Mouse (Mus musculus) right cerebral cortex, postnatal 4 days (tissue): ENCODE measurements around the gene Alpk1.
A peak's percentile ranks its signal among the peaks of the same experiment; 100 is the strongest.

Experiments used
- DNase-seq: peaks from one replicate; pipeline ENCODE4 v3.0.0-alpha.2; 2022

Gene Alpk1

DNA sequence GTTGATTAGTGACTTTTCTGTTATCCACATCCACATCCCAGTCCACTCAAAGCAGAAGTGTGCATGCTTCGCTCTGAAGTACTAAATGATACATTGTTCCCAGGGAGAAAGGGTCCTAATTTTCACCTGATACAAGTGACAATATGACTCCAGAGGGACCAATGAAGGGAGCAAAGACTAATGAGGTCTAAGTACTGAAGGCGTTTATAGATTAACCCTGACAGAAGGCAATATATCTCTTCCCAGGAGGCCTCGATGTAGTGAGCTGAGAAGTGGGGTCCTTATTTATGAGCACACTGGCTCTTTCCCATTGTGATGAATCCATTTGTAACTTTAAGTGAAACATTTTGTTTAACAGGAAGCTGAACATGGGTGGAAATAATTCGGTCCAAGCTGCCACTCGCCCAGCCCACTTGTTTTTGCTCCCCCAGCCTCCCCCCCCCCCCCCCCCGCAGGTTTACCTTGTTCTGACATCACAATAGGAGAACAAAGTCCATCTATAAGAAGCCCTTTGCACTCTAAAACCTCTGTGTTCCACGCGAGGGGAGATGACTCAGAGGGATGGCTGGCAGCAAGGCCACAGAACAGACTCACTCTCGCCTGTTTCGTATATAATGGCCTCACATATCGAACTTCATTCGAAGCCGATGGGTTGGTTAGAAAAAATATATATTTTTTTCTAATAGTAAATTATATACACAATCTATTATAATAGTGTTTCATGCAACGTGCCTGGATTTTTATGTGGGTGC is 36.5 kb downstream of the Alpk1 start:
- no peak for DNase-seq

DNA sequence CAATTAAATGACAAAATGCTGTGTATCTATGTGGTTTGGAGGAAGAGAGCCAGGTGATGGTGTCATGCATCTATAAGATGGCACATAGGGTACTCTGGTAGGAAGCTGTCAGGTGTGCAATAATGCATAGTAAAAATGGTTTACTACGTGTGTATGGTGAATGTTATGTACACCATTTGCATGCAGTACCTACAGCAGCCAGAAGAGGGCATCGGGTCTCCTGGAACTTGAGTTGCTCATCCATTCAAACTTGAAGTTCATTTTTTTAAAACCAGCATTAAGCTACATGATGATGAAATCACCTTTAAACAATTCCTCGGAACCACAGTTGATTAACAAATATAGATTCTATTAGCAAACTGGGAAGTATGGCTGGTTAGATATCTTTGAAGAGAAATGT is 38.9 kb downstream of the Alpk1 start:
- no peak for DNase-seq

DNA sequence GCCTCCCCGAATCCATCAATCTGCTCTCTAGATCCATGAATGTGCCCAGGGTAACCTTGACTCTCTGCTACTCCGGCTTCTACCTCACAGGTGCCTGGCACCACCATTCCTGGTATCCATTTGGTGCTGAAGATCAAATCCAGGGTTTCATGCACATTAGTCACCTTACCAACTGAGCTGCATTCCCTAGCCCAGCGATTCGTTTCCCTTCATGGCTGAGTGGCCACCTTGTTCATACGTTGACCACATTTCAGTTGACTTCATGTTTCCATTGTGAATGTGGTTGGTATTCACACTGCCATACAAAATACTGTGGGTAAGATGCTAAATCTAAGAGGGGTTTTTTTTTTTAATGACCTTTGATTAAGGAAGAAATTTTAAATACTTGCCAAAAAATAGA is 42.5 kb downstream of the Alpk1 start:
- no peak for DNase-seq

DNA sequence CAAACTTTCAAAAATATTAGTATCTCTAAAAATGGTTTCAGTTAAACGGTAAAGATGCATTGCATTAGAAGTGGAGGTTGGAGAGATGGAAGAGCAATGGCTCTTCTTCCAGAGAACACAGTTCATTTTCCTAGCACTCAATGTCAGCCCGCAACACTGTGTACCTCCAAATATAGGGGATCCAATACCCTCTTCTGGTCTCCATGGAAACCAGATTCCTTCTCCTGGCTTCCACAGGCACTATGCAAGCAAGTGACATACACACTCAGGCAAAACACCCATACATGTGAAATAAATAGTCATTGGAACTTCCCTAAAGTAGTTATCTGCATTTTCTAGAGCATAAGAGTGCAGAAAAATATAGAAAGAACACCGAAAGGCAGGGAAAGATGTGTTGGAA is 44.9 kb downstream of the Alpk1 start:
- no peak for DNase-seq

DNA sequence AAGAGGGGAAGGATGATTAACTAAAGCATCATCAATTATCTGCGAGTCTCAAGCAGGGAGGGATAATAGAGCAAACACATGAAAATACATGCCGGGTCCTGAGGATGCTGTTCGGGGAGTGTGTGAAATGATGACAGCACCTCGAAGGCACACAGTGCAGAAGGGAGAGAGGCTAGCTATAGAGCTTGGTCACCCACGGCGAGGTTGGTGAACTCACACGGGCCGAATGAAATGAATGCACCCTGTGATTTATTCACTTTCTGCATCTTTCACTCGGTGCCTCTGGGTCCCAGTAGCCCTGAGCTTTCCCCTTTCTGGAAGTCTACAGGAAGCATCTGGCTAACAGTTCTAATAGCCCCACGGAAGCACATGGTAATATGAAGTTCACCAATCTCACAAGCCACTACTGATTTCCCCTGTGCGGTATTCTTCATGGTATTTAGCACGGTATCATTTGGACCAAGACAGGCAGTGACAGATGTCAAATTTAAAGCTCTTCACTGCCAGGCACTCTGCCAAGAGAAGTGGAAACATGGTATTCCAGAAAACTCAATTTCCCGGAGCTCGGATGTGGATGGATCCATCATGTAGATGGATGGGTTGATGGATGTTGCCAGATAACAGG is 50.7 kb downstream of the Alpk1 start:
- DNase-seq, result no peak

DNA sequence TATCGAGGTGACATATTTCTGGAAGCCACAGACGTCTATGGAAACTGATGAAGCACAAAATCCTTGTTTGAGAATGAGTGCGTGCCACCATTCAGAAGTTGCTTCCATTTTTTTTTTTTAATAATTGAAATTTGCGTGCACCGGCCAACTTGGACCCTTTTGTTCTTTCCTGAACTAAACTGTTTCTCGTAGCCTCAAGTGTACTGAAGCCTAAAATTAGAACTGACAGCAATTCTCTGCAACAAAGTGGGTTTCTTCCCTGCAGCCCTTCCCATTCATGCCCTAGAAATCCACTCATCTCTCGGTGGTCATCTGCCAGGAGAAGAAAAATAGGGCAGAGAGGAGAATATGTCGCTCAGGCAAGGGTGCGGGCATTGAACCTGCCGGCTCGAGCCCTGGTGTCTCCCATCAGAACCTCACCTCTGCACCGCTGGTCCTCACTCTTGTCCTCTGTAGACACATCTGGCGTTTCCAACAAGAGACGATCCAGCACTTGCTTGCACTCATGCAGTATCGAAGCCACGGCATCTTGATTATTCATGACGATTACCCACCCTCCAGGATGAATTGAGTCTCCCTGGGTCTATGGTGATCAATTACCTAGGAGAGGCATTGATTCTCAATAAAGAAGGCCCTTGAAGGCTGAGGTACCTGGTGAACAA is 51.3 kb downstream of the Alpk1 start:
- DNase-seq, result no peak

DNA sequence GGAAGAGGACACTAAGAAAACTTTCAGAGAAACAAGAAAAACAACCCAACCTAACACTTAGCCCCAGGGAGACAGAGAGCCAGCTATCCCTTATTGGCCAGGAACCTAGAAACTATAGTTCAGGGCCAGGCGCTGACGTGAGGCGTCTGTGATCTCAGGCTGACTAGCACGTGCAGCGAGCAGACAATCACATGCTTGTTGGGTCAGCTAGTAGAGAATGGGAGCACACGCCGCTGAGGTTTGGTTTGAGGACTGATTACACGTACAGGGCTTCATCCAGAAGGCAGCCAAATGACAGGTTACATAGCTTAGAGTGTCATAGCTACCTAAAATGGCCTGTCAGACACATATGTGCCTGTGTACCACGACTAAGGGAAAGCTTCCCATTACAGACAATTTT is 52.3 kb downstream of the Alpk1 start:
- no peak for DNase-seq

DNA sequence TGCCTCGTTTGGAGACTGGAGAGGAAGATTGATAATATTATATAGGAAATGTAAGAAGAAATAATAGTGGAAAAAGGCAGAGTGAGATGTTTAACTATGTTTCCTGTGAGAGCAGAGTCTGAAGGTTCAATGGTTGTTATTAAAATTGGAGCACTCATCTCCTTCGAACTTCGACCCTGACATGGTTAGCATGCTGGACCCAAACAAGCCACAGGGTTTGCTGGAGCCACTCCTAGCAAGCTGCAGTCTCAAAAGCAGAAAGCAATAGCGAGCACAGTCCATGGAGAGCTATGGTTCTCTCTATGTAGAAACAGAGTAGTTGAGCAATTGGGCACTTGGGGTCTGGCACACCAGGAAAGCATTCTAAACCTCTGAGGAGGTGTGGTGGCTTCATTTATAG is 59.4 kb downstream of the Alpk1 start:
- DNase-seq, result no peak

DNA sequence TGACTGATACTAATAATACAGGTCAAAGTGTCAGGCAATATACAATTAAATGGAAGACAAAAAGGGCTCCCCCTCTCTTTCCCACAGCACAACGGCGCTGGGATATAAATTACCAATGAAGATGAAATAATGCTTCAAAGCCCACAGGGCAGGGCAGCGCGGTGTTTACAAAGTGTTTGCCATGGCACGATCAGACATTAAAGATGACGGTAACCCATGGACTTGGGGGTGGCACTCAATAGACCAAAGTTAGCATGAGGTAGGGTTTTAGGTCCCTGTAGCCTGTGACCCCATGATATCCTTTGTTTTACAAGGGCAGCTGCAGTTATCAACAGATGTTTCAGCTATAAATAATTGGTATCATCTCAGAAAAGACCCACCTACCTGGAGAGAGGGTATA is 60.3 kb downstream of the Alpk1 start:
- no peak for DNase-seq

DNA sequence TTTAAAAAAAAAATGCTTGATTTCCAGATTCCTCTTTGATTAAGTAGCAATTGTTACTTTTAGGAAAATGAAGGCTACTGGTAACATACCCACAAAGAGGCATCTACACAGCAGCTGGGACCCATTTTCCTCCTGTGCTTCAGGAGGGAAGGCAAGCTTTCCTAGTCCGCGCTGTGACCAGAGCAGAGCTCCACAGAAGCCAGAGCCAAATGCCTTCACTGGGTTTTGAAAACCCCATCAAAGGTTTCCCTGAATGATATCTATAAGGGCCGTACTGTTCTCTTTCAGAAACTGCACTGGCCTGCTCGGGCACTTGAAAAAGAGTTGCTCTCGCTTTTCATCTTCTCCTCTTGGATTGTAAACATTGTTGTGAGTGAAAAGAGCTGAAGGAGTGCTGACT is 60.7 kb downstream of the Alpk1 start:
- no peak for DNase-seq

DNA sequence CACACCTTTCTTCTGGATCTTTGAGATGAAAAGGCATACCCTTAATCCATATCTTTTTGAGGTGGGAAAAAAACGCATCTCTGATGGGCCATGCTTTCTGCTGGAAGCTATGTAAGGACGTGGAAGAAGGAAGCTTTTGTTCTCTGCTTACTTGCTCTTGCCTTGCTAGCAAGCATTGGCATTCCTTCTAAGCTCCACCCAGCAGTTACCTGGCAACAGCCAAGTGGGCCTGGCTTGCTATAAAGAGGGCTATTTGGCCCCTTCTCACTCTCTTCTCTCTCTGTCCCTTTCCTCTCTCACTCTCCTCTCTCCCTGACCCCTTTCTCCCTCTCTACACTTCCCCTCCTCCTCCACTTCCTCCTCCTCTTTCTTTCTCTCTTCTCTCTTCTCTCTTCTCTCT is 63.6 kb downstream of the Alpk1 start:
- no peak for DNase-seq

DNA sequence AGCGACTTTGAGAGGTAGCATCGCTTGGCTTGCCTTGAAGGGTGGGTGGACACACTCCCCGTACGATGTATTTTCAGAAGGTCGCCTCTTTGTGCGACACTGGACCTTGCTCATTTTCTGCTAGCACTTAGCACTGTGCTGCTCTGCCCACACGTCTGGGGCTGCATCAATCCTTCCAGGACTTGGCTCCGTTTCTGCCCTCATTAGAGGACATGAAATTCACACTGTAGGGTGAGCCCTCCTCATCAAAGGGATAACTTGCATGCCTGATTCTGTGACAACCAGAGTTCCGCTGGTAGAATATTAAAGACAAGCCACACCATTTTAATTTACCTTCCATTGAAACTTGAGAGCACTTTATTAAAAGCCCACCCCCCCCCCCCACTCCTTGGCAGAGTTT is 67.2 kb downstream of the Alpk1 start:
- no peak for DNase-seq

DNA sequence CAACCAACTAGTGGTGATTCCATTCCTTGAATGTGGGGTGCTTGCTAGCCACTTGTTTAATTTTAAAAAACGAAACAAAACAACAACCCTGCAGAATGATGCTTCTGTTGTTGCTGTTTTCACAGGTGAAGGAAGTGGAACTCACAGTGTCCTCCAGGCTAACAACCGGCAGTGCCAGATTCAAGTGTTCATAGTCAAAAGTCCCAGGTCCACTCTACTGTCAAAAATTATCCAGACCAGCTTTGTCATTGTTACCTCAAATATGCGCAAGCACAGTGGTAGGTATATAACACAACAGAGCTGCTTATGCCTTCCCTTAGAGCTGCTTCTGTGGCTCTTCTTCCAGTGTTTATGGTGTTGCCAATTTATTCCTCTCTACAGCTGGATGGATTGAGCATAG is 68.8 kb downstream of the Alpk1 start:
- DNase-seq, result no peak

DNA sequence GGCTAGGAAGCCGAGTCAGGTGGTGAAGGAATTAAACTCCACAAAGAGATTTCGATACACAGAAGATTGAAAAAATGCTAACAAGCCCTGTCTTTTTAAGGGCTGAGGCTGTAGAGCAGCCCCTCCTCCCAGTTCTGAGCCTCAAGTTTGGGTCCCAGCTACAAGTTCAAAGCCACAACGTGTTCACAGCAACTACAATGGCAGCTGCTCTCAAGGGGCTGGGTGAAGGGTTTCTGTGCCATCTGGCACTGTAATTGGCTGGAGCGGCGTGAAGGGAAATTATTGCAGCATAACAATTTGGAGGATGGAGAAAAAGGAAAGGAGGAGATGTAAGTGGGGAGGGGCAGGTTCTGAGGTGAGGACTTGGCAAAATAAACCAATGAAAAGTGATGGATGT is 73.2 kb downstream of the Alpk1 start:
- no peak for DNase-seq

DNA sequence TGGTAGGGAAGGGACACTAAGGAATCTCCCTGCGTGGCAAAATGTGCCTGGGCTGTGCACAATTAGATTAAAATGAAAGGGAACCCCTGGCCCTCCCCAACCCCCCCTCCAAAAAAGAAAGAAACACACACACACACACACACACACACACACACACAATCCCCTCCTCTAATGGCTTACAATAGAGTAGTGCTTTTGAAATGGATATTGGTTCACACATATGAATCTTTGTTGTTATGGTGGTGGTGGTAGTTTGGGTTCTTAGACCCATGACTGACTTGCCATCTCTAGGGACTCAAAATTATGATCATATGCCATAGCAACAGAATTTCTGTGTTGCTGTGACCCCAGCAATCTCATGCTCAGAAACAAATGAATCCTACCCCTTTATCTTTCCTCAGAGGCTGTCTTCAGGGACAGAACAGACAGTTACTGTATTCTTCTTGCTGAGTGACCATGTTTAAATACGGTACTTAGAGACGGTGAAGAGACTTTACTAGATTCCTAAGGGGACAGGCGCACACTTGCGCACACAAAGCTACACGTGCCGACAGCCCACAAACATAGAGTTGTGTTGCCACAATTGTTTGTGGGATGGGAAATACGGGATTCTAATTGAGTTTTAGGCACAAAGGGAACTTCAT is 73.8 kb downstream of the Alpk1 start:
- no peak for DNase-seq

DNA sequence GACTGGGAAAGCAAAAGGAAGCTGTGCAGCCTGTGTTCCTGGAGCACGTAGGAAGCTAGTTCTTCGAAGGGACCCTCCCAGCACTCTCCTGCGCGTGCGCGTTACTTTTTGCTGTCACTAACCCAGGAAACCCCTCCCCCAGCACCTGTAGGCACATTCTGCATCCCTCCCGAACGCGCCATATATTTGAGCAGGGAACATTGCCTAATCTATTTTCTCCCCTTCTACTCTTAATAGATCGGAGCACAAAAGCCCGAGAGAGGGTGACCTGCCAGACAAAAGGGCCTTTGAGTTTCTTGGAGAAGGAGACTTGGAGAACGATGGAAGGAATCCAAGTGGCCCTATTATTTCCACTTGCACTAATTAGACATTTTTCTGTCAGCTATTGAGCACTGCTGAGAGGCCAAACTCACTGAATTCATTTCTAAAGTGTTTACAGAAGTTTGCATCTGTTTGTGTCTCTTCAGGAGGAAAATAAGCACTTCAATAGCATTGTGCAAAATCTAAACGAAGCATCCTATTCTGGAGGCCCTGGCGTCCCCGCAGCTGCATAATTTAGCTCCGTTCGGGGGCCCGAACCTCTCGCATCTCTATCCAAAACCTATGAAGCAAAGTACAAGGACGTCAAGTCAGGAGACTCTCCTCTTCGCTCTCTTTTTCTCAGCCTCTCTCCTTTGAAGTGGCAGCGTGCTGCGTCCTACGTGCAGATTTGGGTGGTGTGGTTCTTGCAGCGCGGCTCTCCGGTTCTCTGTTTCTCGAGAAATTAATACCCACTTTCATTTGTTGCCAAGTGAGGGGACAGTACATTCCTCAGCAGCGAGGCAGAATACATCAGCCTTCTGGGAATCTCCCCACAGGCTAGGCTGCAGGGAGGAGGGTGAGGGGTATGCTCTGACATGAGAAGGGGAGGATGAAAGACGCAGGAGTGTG is 74.5 kb downstream of the Alpk1 start:
- peak; percentile 73 for DNase-seq

DNA sequence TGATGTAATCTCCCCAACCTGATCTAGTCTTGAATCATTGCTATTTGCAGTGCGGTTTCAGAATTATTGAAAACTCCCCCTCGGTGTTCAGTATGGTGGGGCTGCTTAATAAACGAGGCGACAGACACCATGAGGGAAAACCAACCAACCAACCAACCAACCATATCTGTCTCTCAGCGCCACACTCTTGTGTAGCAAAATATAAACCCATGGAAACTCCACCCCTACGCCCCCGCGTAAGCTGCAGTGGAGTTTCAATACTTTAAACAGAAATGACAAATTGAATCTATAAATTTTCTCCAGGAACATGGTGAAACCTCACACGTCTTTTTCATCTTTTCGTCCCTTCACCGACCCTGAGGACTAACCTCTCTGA is 75.2 kb downstream of the Alpk1 start:
- DNase-seq, result no peak

DNA sequence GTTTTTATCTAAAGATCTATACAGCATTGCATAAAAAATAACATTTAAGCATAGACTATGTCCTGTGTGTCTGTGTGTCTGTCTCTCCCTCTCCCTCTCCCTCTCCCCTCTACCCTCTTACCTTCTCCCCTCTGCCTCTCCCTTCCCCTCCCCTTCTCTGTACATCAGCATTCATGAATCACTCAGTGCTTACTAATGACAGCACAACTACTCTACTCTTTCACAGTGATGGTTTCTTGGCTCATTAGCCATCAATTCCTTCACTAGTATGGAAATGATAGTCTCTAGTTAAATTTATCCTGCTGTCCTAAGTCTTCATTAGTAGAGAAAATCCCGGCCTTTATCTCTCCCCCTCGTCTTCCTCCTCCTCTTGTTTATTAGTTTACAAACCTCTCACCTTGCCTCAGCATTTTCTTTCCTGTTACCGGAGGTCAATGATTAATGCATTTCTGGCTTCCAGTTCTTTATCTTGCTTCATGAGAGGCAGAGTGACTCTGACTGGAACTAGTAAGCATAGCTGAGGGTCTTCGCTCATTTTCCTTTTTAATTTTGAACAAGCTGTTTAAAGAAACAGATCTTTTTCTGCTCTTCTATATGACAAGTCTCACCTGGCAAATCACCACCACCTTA is 79.0 kb downstream of the Alpk1 start:
- no peak for DNase-seq

DNA sequence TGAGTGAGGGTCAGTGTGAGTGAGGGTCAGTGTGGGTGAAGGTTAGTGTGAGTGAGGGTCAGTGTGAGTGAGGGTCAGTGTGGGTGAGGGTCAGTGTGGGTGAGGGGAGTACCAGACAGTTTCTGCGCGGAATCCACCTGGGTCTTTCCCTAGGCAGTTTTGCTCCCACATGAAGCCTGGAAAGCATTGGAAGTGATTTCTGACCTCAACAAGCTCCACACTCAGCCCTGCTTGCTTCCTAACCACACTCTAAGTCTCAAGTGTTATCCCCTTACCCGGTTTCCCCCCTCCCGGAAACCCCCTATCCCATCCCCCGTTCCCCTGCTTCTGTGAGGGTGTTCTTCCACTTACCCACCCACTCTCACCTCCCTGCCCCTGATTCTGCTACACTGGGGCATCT is 81.7 kb downstream of the Alpk1 start:
- DNase-seq, result no peak

DNA sequence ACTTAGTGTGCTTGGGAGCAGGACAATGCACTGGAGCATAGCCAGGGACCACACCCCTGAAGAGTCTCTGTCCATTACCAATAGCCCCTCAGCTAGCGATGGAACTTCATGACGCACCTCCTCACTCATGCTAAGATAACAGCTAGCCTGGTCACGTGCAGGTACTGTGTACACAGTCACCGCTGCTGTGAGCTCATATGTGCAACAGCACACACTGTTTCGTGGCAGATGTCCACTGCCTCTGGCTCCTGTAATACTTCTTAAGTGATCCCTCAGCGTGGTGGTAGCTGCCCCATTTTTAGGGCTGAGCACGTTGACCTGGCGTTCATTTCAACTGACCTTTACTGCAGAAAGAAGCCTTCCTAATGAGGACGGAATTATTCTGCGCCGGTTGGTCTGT is 83.8 kb downstream of the Alpk1 start:
- no peak for DNase-seq

DNA sequence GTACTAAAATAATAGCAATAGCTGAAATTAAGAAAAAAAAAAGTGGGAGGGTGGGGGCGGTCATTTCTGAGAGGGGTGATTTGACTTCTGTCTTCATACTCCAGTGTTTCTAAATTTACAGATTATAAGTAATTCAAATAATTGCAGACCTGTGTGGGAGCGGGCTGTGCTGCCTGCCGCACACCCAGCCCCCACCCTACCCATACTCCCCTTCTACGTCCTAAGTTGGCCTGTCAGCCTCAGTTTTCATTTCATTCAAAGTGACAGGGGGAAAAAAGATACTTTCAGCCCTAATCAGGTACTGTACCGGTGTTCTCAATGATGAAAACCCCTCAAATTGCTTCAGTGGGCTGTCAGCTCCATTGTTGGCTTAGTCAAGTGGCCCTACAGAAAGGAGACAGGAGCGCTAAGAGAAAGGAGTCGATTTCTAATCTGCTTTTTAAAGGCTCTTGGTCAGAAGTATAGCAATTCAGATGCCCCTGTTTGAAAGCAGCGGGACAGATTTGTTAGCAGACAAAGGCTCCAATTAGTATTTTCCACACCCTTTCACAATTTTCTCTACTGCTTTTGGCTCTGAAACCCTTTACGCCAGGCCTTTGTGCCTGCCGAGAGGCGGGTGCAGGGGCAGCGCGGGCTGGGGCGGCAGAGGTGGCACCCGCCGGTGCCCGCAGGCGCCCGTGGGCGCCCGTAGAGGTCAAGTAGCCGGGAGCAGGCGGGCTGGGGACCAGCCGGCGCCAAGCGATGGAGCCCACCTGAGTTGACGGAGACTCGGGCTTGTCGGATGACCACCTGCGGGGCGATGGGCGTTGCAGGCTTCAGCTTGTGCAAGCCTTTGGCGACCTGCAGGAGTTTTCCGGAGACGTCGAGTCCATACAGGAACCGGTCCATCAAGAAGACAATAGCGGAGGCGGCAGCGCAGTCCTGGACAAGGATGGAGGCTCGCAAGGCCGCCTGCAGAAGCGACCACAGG is 85.2 kb downstream of the Alpk1 start:
- no peak for DNase-seq
